Mouse (Mus musculus) kidney, postnatal 0 days (tissue): ENCODE measurements around the gene Itsn2. TPM values are rescaled to one million over a fixed set of nuclear protein-coding genes. Genes with fewer than 3 reads are reported as not detected.
A peak's percentile ranks its signal among the peaks of the same experiment; 100 is the strongest.
"Not testable (repeated sequence)": the region's sequence is repeated elsewhere in the genome, so short reads cannot be mapped to it uniquely, and the experiment has no call there.

Experiments used
- ATAC-seq: fragments of 200-750 bp; cut with Nextera tagmentation; replicated peaks from 2 replicates; pipeline ENCODE4 v1.8.0; 2017; ENCODE audit warnings: low read depth, moderate number of reproducible peaks, moderate TSS enrichment, moderate library complexity; ENCODE audit not compliant: low FRiP score
- DNase-seq: peaks from one replicate; pipeline ENCODE4 v3.0.0-alpha.2; 2016; ENCODE audit warnings: low spot score
- H3K27ac ChIP-seq: fragments of 300-500 bp; sonication (generic); 2 replicates; pipeline ENCODE4 v1.5.1; 2014; ENCODE audit warnings: mild to moderate bottlenecking
- H3K27me3 ChIP-seq: fragments of 300-500 bp; sonication (generic); 2 replicates; pipeline ENCODE4 v1.6.1; 2014; ENCODE audit warnings: low read length, mixed read lengths; ENCODE audit not compliant: insufficient read depth
- H3K36me3 ChIP-seq: fragments of 300-500 bp; sonication (generic); 2 replicates; pipeline ENCODE4 v1.6.1; 2014; ENCODE audit warnings: low read length, mixed read lengths; ENCODE audit not compliant: insufficient read depth
- H3K4me1 ChIP-seq: fragments of 300-500 bp; sonication (generic); replicated peaks from 2 replicates; pipeline ENCODE4 v1.6.1; 2014; ENCODE audit warnings: antibody characterized with exemption, low read length, mixed read lengths; ENCODE audit not compliant: insufficient read depth
- H3K4me2 ChIP-seq: fragments of 300-500 bp; sonication (generic); 2 replicates; pipeline ENCODE4 v1.6.1; 2014; ENCODE audit warnings: mild to moderate bottlenecking, low read length, moderate library complexity, mixed read lengths
- H3K4me3 ChIP-seq: fragments of 300-500 bp; sonication (generic); replicated peaks from 2 replicates; pipeline ENCODE4 v1.5.1; 2014; ENCODE audit warnings: low read depth, low read length
- H3K9ac ChIP-seq: fragments of 300-500 bp; sonication (generic); 2 replicates; pipeline ENCODE4 v1.6.1; 2014; ENCODE audit warnings: low read depth, low read length
- H3K9me3 ChIP-seq: fragments of 300-500 bp; sonication (generic); replicated peaks from 2 replicates; pipeline ENCODE4 v1.6.1; 2016; ENCODE audit warnings: low read length, inconsistent platforms, mixed read lengths
- CTCF ChIP-seq: IDR thresholded peaks from 2 replicates; pipeline ENCODE4 v1.5.1; 2016; ENCODE audit warnings: antibody characterized with exemption, low read depth, mild to moderate bottlenecking, moderate library complexity
- WGBS: fragments of 180-500 bp; shearing (Covaris S2); extraction: QIAGEN DNeasy Blood & Tissue Kit; methylation state at CpG from one replicate; pipeline ENCODE4 v1.1.7; 2014; 5-methylcytosine and 5-hydroxymethylcytosine counted together
- polyA plus RNA-seq: library from polyadenylated mRNA; unstranded; fragments of >200 nt; fragmentation: Nextera tagmentation; extraction: Ambion mirVana; gene quantifications from 2 replicates; pipeline ENCODE4 v1.2.1, GENCODE M21; 2015

The Itsn2 gene
- polyA plus RNA-seq: 33.2 and 35.7 TPM in 2 replicates

- Histone ChIP-seq H3K27ac (peak within 1 kb of the TSS; percentile 95), H3K4me1 (peaks cover 12% of the 10 kb centered on the region), H3K36me3 (no peaks in the 10 kb centered on the region), H3K27me3 (no peaks in the 10 kb centered on the region), H3K9me3 (no peaks in the 10 kb centered on the region), H3K4me2 (peak within 1 kb of the TSS; percentile 81), H3K9ac (peak within 1 kb of the TSS; percentile 96), H3K4me3 (peak within 1 kb of the TSS; percentile 88)
- TF ChIP-seq CTCF: no peak
- 0% methylated on average over 31 of the region's 49 CpGs for WGBS
- peak; percentile 84 for ATAC-seq
- DNase-seq: peak; percentile 76
Observed at GRCm38 (mm10) chr12:4592541-4593165, at the start of gene Itsn2, which contains the start of gene Gm3625. Gene Itsn2, plus strand, starts transcription at chr12:4592638. Gene Gm3625, minus strand, starts transcription at chr12:4592927.

GRCm38 (mm10) chr12:4544400-4544919 is 48.0 kb upstream of the Itsn2 start:
- DNase-seq: no peak
- ATAC-seq: no peak
- H3K4me1 ChIP-seq: no peaks in the 10 kb centered on the region
- 91% methylated on average over 5 of the region's 5 CpGs for WGBS
- no peaks in the 10 kb centered on the region for H3K9me3 ChIP-seq
- TF ChIP-seq CTCF: no peak
- no peak overlapping the region for H3K9ac ChIP-seq
- H3K4me2 ChIP-seq: no peak overlapping the region
- no peaks in the 10 kb centered on the region for H3K27me3 ChIP-seq
- H3K27ac ChIP-seq: no peak overlapping the region
- no peaks in the 10 kb centered on the region for H3K36me3 ChIP-seq
- no peak overlapping the region for H3K4me3 ChIP-seq

- no peak for DNase-seq
- ATAC-seq: no peak
- H3K4me3 ChIP-seq: no peak overlapping the region
- H3K9ac ChIP-seq: no peak overlapping the region
- H3K27ac ChIP-seq: no peak overlapping the region
- H3K4me2 ChIP-seq: no peak overlapping the region
- H3K4me1 ChIP-seq: no peaks in the 10 kb centered on the region
- H3K36me3 ChIP-seq: no peaks in the 10 kb centered on the region
- no peaks in the 10 kb centered on the region for H3K9me3 ChIP-seq
- TF ChIP-seq CTCF: no peak
- H3K27me3 ChIP-seq: no peaks in the 10 kb centered on the region
Observed at GRCm38 (mm10) chr12:4545425-4545824, 47.0 kb upstream of the Itsn2 start.

- Histone ChIP-seq H3K27me3 (no peaks in the 10 kb centered on the region), H3K4me3 (no peak overlapping the region), H3K9ac (no peak overlapping the region), H3K36me3 (no peaks in the 10 kb centered on the region), H3K4me2 (no peak overlapping the region), H3K27ac (no peak overlapping the region), H3K4me1 (no peaks in the 10 kb centered on the region), H3K9me3 (no peaks in the 10 kb centered on the region)
- no peak for ATAC-seq
- WGBS: 31% methylated on average over 5 of the region's 5 CpGs
- TF ChIP-seq CTCF: no peak
- DNase-seq: peak; percentile 55
Observed at GRCm38 (mm10) chr12:4546491-4546890, 45.9 kb upstream of the Itsn2 start.

- TF ChIP-seq CTCF: no peak
- Histone ChIP-seq H3K4me2 (no peak overlapping the region), H3K9me3 (no peaks in the 10 kb centered on the region), H3K4me3 (no peak overlapping the region), H3K27ac (no peak overlapping the region), H3K27me3 (no peaks in the 10 kb centered on the region), H3K36me3 (no peaks in the 10 kb centered on the region), H3K9ac (no peak overlapping the region), H3K4me1 (no peaks in the 10 kb centered on the region)
- 67% methylated on average over 14 of the region's 14 CpGs for WGBS
- no peak for ATAC-seq
- no peak for DNase-seq
Observed at GRCm38 (mm10) chr12:4547557-4547956, 44.9 kb upstream of the Itsn2 start.

GRCm38 (mm10) chr12:4548053-4549013 is 44.1 kb upstream of the Itsn2 start:
- Histone ChIP-seq H3K4me2 (peak overlapping the region; percentile 47), H3K27me3 (no peaks in the 10 kb centered on the region), H3K4me3 (0 out of 2 replicates have a peak overlapping the region, but pooled peaks have one; percentile 16), H3K27ac (no peak overlapping the region), H3K4me1 (no peaks in the 10 kb centered on the region), H3K9ac (no peak overlapping the region; the same call in 1 of the 2 replicates), H3K9me3 (no peaks in the 10 kb centered on the region), H3K36me3 (no peaks in the 10 kb centered on the region)
- DNase-seq (peak; percentile 96), ATAC-seq (peak; percentile 40; the same call in 1 of the 2 replicates)
- 17% methylated on average over 18 of the region's 18 CpGs for WGBS
- TF ChIP-seq CTCF: peak; percentile 88

GRCm38 (mm10) chr12:4553704-4554103 is 38.7 kb upstream of the Itsn2 start:
- not testable (repeated sequence) for H3K9ac ChIP-seq, H3K4me2 ChIP-seq
- 79% methylated on average over 3 of the region's 3 CpGs for WGBS

More at GRCm38 (mm10) chr12:4553704-4554103, 38.7 kb upstream of the Itsn2 start:
- DNase-seq, H3K4me3 ChIP-seq, ATAC-seq, H3K4me1 ChIP-seq, H3K27ac ChIP-seq, H3K36me3 ChIP-seq, H3K9me3 ChIP-seq, H3K27me3 ChIP-seq: not testable (repeated sequence)
